Mouse (Mus musculus) frontal cortex, postnatal 25 days (tissue): ENCODE measurements around the gene Arid3a.

Experiments used
- DNase-seq, 2 experiments: peaks; one replicate each; pipeline ENCODE4 v3.0.0; 2022; ENCODE audit warnings: low spot score in 2 of 2

The Arid3a gene

DNA sequence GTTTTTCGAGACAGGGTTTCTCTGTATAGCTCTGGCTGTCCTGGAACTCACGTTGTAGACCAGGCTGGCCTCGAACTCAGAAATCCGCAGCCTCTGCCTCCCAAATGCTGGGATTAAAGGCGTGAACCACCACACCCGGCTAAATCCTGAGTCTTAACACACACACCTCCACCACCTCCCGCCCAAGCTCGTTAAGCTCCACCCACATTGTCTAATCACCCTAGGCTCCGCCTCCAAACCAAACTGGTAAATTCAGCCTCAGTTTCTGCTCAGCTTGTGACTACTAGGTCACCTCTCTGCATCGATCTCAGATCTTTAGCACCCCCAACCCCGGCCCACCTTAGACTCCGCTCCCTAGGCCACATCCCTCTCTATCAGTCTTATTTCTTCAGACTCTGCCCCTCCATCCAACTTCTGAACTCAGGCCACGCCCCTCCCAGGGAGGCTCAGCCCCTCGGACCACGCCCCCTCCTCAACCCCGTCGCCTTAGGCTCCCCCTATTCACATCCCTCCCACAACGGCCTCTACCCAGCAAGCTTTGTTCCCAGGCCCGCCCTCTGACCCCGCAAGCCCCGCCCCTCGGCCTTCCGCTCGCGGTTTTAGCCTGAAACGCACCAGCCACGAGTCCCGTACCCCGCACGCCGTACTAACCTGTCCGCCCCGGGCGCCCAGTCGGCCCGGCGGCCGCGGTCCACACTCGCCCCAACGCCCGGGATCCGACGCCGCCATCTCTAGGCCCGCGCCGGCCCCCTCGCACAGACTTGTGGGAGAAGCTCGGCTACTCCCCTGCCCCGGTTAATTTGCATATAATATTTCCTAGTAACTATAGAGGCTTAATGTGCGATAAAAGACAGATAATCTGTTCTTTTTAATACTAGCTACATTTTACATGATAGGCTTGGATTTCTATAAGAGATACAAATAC is 18.4 kb upstream of the Arid3a start, which contains the start of gene Med16:
TSS of gene Med16 (minus strand) at position 757 of the 925 bp plus-strand sequence.
- DNase-seq: peak; percentile 89 to 93

- no peak for DNase-seq
These were observed 17.5 kb upstream of the Arid3a start for GRCm38 (mm10) chr10:79909092-79909922.

GRCm38 (mm10) chr10:79910556-79910955 is 16.3 kb upstream of the Arid3a start, which contains the start of gene Gm26602:
Gm26602 (plus strand) TSS chr10:79910856.
- no peak for DNase-seq

DNA sequence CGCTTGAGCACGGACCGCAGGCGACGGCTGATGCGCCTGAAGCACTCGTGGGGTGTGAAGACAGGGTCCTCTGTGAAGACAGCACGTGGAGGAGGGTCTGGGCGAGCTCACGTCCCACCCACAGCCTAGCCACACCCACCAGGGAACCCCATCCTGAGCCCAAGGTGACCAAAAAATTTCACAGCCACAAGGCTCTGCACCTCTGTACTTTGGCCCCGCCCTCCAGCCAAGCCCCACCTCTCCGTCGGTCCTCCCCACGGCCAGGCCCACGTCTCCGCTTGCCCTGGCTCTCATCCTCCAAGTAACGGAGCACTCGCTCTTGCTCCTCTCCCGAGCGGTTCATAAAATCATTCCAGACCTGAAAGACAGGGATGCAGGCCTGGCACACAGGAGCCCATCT is 14.4 kb upstream of the Arid3a start:
- no peak for DNase-seq

GRCm38 (mm10) chr10:79914131-79914947 is 12.5 kb upstream of the Arid3a start:
- no peak for DNase-seq

GRCm38 (mm10) chr10:79914948-79915596 is 11.8 kb upstream of the Arid3a start:
- no peak for DNase-seq

GRCm38 (mm10) chr10:79916081-79916480 is 10.8 kb upstream of the Arid3a start:
- DNase-seq: no peak

DNA sequence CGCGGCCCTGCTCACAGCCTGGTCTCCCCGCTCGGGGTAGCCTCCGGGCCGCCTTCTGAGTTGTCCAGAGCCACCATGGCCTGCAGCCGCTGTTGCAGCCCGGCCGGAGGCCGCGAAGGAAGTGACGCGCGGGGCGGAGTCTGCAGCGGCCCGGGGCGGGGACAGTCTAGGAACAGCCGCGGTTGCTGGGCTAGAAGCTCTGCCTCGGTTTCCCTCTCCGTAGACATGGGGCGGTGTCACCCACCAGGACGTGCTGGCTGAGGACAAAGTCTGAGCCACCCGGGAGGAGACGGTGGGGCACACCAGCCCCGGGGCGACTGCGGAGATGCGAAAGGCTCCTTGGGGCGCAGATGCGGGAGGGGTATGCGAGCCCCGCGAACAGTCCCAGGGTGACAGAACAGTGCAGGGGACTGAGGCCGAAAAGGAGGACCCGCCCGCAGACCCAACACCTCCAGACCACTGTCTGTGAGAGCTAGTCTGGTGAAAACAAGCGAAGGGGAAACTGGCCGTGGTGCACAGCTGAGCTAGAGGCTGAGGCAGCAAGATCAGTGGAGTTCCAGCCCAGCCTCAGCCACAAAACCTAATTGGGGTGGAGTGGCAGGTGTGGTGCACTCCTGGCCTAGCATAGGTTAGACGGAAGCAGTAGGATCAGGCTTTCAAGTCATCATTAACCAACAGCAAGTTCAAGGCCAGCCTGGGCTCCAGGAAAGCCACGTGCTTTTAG is 9.9 kb upstream of the Arid3a start, which contains the start of gene Kiss1r:
TSS of gene Kiss1r (plus strand) at position 164 of the 724 bp plus-strand sequence.
- peak; percentile 67 to 71 for DNase-seq

GRCm38 (mm10) chr10:79917532-79918100 is 9.2 kb upstream of the Arid3a start:
- DNase-seq: no peak

- no peak for DNase-seq
These were observed 8.4 kb upstream of the Arid3a start for GRCm38 (mm10) chr10:79918231-79919078.

DNA sequence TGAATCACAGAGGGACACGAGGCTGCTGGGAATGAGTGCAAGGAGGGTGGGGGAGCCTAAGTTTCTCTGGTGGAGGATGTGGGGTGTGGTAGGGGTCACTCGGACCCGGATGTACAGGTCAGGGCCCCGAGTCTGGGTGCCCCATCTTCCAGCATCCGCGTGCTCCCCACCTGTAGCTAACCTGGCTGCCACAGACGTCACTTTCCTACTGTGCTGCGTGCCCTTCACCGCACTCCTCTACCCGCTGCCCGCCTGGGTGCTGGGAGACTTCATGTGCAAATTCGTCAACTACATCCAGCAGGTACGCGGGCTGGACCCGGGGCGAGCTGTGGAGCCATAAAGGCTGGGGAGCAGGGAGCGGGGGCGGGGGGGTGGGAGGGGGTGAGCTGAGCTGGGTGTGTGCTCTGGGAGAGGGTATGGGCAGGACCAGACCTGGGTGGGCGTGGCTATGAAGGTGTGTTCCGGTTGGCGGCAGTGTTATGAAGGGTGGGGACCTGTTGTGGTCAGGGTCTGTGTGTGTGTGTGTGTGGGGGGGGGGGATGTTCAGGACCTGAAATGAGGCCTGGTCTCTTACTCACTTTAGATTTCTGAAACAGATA is 7.5 kb upstream of the Arid3a start:
- no peak for DNase-seq

DNA sequence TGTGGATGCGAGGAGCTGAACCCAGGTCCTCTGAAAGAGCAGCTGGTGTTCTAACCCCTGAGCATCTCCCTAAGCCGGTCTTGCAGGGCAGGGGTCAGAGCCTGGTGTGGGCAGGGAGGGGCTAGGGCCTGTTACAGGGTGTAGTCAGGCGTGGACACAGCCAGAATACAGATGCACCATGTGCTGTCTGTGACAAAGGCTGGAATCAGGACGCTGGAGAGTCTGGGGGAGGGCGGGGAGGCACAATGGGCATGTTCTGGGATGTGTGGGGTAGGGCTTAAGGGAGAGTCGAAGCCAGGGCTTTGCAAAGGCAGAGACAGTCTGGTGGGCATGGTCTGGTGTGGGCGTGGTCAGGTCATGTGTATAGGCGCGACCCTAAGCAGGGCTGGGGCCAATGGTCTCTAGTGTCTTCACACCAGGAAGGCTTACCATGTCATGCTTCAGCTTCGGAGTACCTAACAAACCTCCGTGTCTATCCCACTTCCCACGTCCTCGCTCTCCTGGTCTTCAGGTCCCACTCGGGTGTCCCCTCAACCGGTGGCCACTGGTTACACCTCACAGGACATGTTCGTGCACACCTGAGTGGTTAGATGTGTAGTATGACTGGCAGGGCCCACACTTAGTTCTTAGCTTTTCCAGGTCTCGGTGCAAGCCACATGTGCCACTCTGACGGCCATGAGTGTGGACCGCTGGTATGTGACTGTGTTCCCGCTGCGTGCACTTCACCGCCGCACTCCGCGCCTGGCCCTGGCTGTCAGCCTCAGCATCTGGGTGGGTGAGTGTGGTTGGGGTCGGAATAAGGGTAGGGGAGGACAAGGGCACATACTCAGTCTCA is 6.6 kb upstream of the Arid3a start:
- no peak for DNase-seq

DNA sequence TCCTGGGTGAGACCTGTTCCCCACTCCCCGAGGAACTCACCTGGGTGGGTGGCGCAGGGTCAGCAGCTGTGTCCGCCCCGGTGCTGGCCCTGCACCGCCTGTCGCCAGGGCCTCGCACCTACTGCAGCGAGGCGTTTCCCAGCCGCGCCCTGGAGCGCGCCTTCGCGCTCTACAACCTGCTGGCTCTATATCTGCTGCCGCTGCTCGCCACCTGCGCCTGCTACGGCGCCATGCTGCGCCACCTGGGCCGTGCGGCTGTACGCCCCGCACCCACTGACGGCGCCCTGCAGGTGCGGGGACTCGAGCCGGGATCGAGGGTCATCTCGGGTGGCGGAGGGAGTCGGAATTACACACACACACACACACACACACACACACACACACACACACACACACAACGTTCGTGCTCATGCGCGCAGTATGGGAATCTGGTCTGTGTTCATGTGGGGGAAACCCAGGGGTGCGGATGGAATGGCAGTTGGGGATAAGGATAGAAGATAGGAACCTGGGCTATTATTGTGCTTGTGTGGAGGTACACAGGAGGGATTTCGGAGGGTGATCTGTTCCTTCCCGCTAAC is 5.8 kb upstream of the Arid3a start, which contains the start of gene R3hdm4:
TSS of gene R3hdm4 (minus strand) at position 251 of the 578 bp plus-strand sequence.
- no peak for DNase-seq

GRCm38 (mm10) chr10:79921572-79921971 is 5.3 kb upstream of the Arid3a start:
- no peak for DNase-seq

- DNase-seq: peak; percentile 95 to 98
These were observed 1.7 kb upstream of the Arid3a start for GRCm38 (mm10) chr10:79924998-79925784.

DNA sequence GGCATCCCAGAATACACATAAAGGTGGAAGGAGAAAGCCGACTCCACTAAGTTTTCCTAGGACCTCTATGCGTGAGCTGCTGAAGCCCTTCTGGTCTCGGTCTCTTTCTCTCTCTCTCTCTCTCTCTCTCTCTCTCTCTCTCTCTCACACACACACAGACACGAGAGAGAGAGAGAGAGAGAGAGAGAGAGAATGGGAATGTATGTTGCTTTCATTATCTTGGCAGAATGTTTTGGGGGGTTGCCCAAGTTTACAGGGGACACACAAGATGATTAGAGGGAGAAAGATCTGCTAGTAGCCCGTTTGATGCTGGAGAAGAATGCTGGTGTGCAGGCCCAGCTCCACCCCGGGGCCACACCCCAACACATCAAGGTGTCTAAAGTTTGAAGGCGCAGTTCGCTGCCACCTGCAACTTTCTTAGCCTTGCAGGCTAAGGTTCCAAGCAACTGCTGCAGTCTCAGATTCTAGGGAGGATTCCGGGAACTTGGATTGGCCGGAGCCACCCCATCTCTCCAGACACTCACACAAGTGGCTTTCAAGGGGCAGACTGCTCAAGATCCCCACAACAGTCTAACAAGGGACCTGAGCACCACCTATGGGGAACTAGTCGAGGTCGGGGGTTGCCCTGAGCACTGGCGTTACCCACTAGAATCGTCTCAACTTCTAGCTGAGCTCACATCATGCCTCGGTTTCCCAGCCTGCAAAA is 905 bp upstream of the Arid3a start:
- no peak for DNase-seq
